Mouse (Mus musculus): ENCODE measurements around the gene Nacc1. TPM values are rescaled to one million over a fixed set of nuclear protein-coding genes. Genes with fewer than 3 reads are reported as not detected.
A peak's percentile ranks its signal among the peaks of the same experiment; 100 is the strongest.
"Not testable (repeated sequence)": the region's sequence is repeated elsewhere in the genome, so short reads cannot be mapped to it uniquely, and the experiment has no call there.

The Nacc1 gene
- polyA plus RNA-seq, 1 experiment = 71.5 TPM

GRCm38 (mm10) chr8:84700941-84701911 lies 13.6 kb upstream of the Nacc1 start, which contains the start of gene Lyl1:
Gene Lyl1 (plus strand): TSS chr8:84701457.
- no peak for DNase-seq (ENCODE audit: low read depth, low spot score)
- 24% methylated on average over 34 of the region's 34 CpGs for WGBS

- DNase-seq (ENCODE audit: low read depth, low spot score) = no peak
- WGBS = 72% methylated on average over 5 of the region's 5 CpGs
Observed at GRCm38 (mm10) chr8:84700526-84700925, 12.9 kb upstream of the Nacc1 start.

- WGBS = 59% methylated on average over 7 of the region's 7 CpGs
- DNase-seq (ENCODE audit: low read depth, low spot score) = no peak
Observed at GRCm38 (mm10) chr8:84699861-84700322, 12.2 kb upstream of the Nacc1 start.

GRCm38 (mm10) chr8:84698929-84699401 lies 11.3 kb upstream of the Nacc1 start:
- peak; percentile 64 for DNase-seq (ENCODE audit: low read depth, low spot score)
- WGBS = 38% methylated on average over 9 of the region's 9 CpGs

GRCm38 (mm10) chr8:84698288-84698687 lies 10.6 kb upstream of the Nacc1 start:
- WGBS = 69% methylated on average over 5 of the region's 5 CpGs
- DNase-seq (ENCODE audit: low read depth, low spot score) = no peak

GRCm38 (mm10) chr8:84697166-84698130 lies 9.8 kb upstream of the Nacc1 start:
- WGBS = 86% methylated on average over 14 of the region's 14 CpGs
- DNase-seq (ENCODE audit: low read depth, low spot score) = no peak

GRCm38 (mm10) chr8:84695140-84695539 lies 7.5 kb upstream of the Nacc1 start:
- DNase-seq (ENCODE audit: low read depth, low spot score) = no peak

GRCm38 (mm10) chr8:84693332-84693731 lies 5.7 kb upstream of the Nacc1 start:
- no peak for DNase-seq (ENCODE audit: low read depth, low spot score)
- WGBS = 81% methylated on average over 4 of the region's 4 CpGs

More at GRCm38 (mm10) chr8:84695140-84695539, 7.5 kb upstream of the Nacc1 start:
- 91% methylated on average over 6 of the region's 6 CpGs for WGBS

- under 1% methylated on average over 47 of the region's 47 CpGs for WGBS
- peak; percentile 76 for DNase-seq (ENCODE audit: low read depth, low spot score)
Observed at GRCm38 (mm10) chr8:84689091-84689915, 1.6 kb upstream of the Nacc1 start.

- WGBS = under 1% methylated on average over 50 of the region's 62 CpGs
- no peak for DNase-seq (ENCODE audit: low read depth, low spot score)
Observed at GRCm38 (mm10) chr8:84687003-84687704, 508 bp downstream of the Nacc1 start.

- DNase-seq (ENCODE audit: low read depth, low spot score) = no peak
- 7% methylated on average over 20 of the region's 20 CpGs for WGBS
Observed at GRCm38 (mm10) chr8:84686191-84687002, 1.3 kb downstream of the Nacc1 start, which contains the start of gene Trmt1. Gene Trmt1 (plus strand): TSS chr8:84686307.

GRCm38 (mm10) chr8:84684537-84684936 lies 3.1 kb downstream of the Nacc1 start:
- DNase-seq (ENCODE audit: low read depth, low spot score) = no peak
- WGBS = 55% methylated on average over 3 of the region's 3 CpGs

- 83% methylated on average over 2 of the region's 2 CpGs for WGBS
- DNase-seq (ENCODE audit: low read depth, low spot score) = no peak
Observed at GRCm38 (mm10) chr8:84682257-84682656, 5.4 kb downstream of the Nacc1 start.

- no peak for DNase-seq (ENCODE audit: low read depth, low spot score)
- WGBS = 77% methylated on average over 2 of the region's 2 CpGs
Observed at GRCm38 (mm10) chr8:84681476-84681875, 6.2 kb downstream of the Nacc1 start.

- 89% methylated on average over 5 of the region's 5 CpGs for WGBS
- no peak for DNase-seq (ENCODE audit: low read depth, low spot score)
Observed at GRCm38 (mm10) chr8:84677305-84677704, 10.4 kb downstream of the Nacc1 start.

GRCm38 (mm10) chr8:84670295-84671006 lies 17.2 kb downstream of the Nacc1 start:
- DNase-seq (ENCODE audit: low read depth, low spot score) = not testable (repeated sequence)
- WGBS = 55% methylated on average over 5 of the region's 5 CpGs

Measured in large intestine, adult 2 months (tissue).